In genomic region chr1:165961676-165962364, GRCm38 (mm10) we compare ENCODE assay signal across 23 mouse cellular contexts.
"Had no signal": no experiment of that assay in that cellular context is flagged by ENCODE, and none has a peak within 500 bp of the region (broad histone marks: within the 10 kb centered on the region; RNA-seq: fewer than 3 reads in every experiment).

No protein-coding gene starts in this region.

- H3K4me3 ChIP-seq: intestine, embryonic 15.5 days; kidney, embryonic 15.5 days; left cerebral cortex, adult 2 months; liver, embryonic 15.5 days; megakaryocyte, embryonic 14.5 days; neural tube, embryonic 12.5 days; neural tube, embryonic 15.5 days; stomach, embryonic 15.5 days had no signal

- H3K36me3 ChIP-seq: intestine, embryonic 15.5 days; kidney, embryonic 15.5 days; liver, embryonic 15.5 days; neural tube, embryonic 12.5 days; neural tube, embryonic 15.5 days; stomach, embryonic 15.5 days had no signal

- H3K27ac ChIP-seq: intestine, embryonic 15.5 days; kidney, embryonic 15.5 days; left cerebral cortex, adult 2 months; liver, embryonic 15.5 days; macrophage; neural tube, embryonic 12.5 days; neural tube, embryonic 15.5 days; stomach, embryonic 15.5 days had no signal

- H3K9ac ChIP-seq: intestine, embryonic 15.5 days; kidney, embryonic 15.5 days; liver, embryonic 15.5 days; lung, embryonic 14.5 days; neural tube, embryonic 12.5 days; neural tube, embryonic 15.5 days; stomach, embryonic 15.5 days had no signal

- H3K4me1 ChIP-seq: intestine, embryonic 15.5 days; stomach, embryonic 15.5 days had no signal

- H3K4me2 ChIP-seq: intestine, embryonic 15.5 days; kidney, embryonic 15.5 days; liver, embryonic 15.5 days; lung, embryonic 14.5 days; midbrain, embryonic 11.5 days; neural tube, embryonic 12.5 days; neural tube, embryonic 15.5 days; stomach, embryonic 15.5 days had no signal

- H3K9me3 ChIP-seq: intestine, embryonic 15.5 days; kidney, embryonic 15.5 days; liver, embryonic 15.5 days; megakaryocyte, embryonic 14.5 days; neural tube, embryonic 12.5 days; neural tube, embryonic 15.5 days; stomach, embryonic 15.5 days had no signal

- H3K27me3 ChIP-seq: intestine, embryonic 15.5 days; kidney, embryonic 15.5 days; liver, embryonic 15.5 days; megakaryocyte, embryonic 14.5 days; neural tube, embryonic 15.5 days; stomach, embryonic 15.5 days had no signal

- ATAC-seq: intestine, embryonic 15.5 days; lung, postnatal 0 days had no signal

- DNase-seq: kidney, adult 11 months; kidney, adult 8-10 months; kidney, postnatal 10 days; kidney, postnatal 36 days; layer of hippocampus, postnatal 36 days; lung, embryonic 14.5 days; midbrain, embryonic 14.5 days; right cerebral cortex, adult 18-20 months; right cerebral cortex, postnatal 25 days; spleen, adult 18-20 months; thymus, adult 18-20 months; thymus, postnatal 36 days had no signal
